Comparison of ENCODE assay signal across 8 mouse cellular contexts in genomic region chr7:79536157-79536641, GRCm38 (mm10).
A peak's percentile ranks its signal among the peaks of the same experiment; 100 is the strongest.
DNase-seq lines count a peak whose midpoint lies in the region; ATAC-seq and TF ChIP-seq lines count a peak whose summit lies in the region.

No protein-coding gene starts in this region.

- H3K27ac ChIP-seq in cortical plate, adult 2 months (ENCODE audit: insufficient read depth, low read length): peak overlapping the region; percentile 49
- peak overlapping the region; percentile 91 for H3K27ac ChIP-seq in hindbrain, postnatal 0 days
- H3K27ac ChIP-seq in midbrain, embryonic 13.5 days: peak overlapping the region; percentile 95

- TF ChIP-seq POLR2A in cortical plate, adult 2 months (IDR thresholded peaks at IDR 0.05; ENCODE audit: extremely low read depth, insufficient read depth, low read length): peak; percentile 66

- 0 out of 2 replicates have a peak, but pooled peaks have one; percentile 9 for TF ChIP-seq CTCF in cortical plate, adult 2 months (IDR thresholded peaks at IDR 0.05; ENCODE audit: extremely low read depth, insufficient read depth, low read length)
- TF ChIP-seq CTCF in hindbrain, postnatal 0 days (IDR thresholded peaks at IDR 0.05; ENCODE audit: low read depth): peak; percentile 70

- under 1% methylated on average over 27 of the region's 27 CpGs for WGBS in hindbrain, postnatal 0 days
- under 1% methylated on average over 27 of the region's 27 CpGs for WGBS in midbrain, embryonic 13.5 days

- 0 out of 2 replicates have a peak, but pooled peaks cover 3% of the 10 kb centered on the region for H3K27me3 ChIP-seq in hindbrain, postnatal 0 days (ENCODE audit: insufficient read depth, low read length)
- peaks cover 73% of the 10 kb centered on the region for H3K27me3 ChIP-seq in midbrain, embryonic 13.5 days

- H3K36me3 ChIP-seq in hindbrain, postnatal 0 days (ENCODE audit: insufficient read depth, low read length): no peaks in the 10 kb centered on the region
- H3K36me3 ChIP-seq in midbrain, embryonic 13.5 days: no peaks in the 10 kb centered on the region

- peaks cover 3% of the 10 kb centered on the region; the same call in 1 of the 2 replicates for H3K4me1 ChIP-seq in cortical plate, adult 2 months (ENCODE audit: control insufficient read depth, insufficient read depth, low read length)
- peaks cover 25% of the 10 kb centered on the region; the same call in 1 of the 2 replicates for H3K4me1 ChIP-seq in hindbrain, postnatal 0 days (ENCODE audit: insufficient read depth, low read length)
- peaks cover 70% of the 10 kb centered on the region for H3K4me1 ChIP-seq in midbrain, embryonic 13.5 days (replicated peaks)

- peak overlapping the region; percentile 82 for H3K9ac ChIP-seq in hindbrain, postnatal 0 days (replicated peaks; ENCODE audit: low read length)
- H3K9ac ChIP-seq in midbrain, embryonic 13.5 days (replicated peaks): peak overlapping the region; percentile 63

- H3K4me2 ChIP-seq in hindbrain, postnatal 0 days (ENCODE audit: low read depth, low read length): peak overlapping the region; percentile 97
- H3K4me2 ChIP-seq in midbrain, embryonic 13.5 days (replicated peaks): peak overlapping the region; percentile 72

- H3K4me3 ChIP-seq in cortical plate, adult 2 months (ENCODE audit: insufficient read depth, low read length): peak overlapping the region; percentile 46
- peak overlapping the region; percentile 62 for H3K4me3 ChIP-seq in hindbrain, postnatal 0 days (ENCODE audit: low read length)
- H3K4me3 ChIP-seq in midbrain, embryonic 13.5 days (replicated peaks): peak overlapping the region; percentile 48

- 0 out of 2 replicates have a peak, but pooled peaks have one; percentile 24 for ATAC-seq in cerebellum, adult (ENCODE audit: insufficient number of reproducible peaks, low FRiP score, low TSS enrichment)
- ATAC-seq in hindbrain, postnatal 0 days: peak; percentile 74
- peak; percentile 73 for ATAC-seq in midbrain, embryonic 13.5 days

- no peak for DNase-seq in cerebellum, adult 11 months
- DNase-seq in CD4-positive helper T cell, adult 2 months (ENCODE audit: low read depth, low spot score): peak; percentile 26
- DNase-seq in hindbrain, postnatal 0 days (ENCODE audit: low spot score): peak; percentile 87
- peak; percentile 7 to 33 for DNase-seq in thymus, adult 18-20 months
- DNase-seq in adipocyte (ENCODE audit: low spot score): no peak

- H3K9me3 ChIP-seq in hindbrain, postnatal 0 days (ENCODE audit: low read length): no peaks in the 10 kb centered on the region
- H3K9me3 ChIP-seq in midbrain, embryonic 13.5 days: no peaks in the 10 kb centered on the region

Comparison
In these comparisons a context has a peak if more than half of its experiments do, and no peak if none do; other contexts are left out.
1. ATAC-seq: peak in every context shown above with its lines; median percentile 74 in hindbrain, postnatal 0 days; 73 in midbrain, embryonic 13.5 days; 24 in cerebellum, adult.
2. DNase-seq: peak in CD4-positive helper T cell, adult 2 months (single experiment), hindbrain, postnatal 0 days (single experiment) and thymus, adult 18-20 months (2 of 2); none in cerebellum, adult 11 months (single experiment) and adipocyte (single experiment).
3. Peak in every context shown above with its lines, with median percentiles within 50 percentile points of each other: H3K27ac ChIP-seq and H3K4me3 ChIP-seq.